Mouse (Mus musculus): ENCODE results near the gene Gnao1.

Gnao1 gene

GRCm38 (mm10) chr8:93998961-93999360 lies 189.2 kb downstream of the Gnao1 start:
- DNase-seq (ENCODE audit: low read depth, low spot score): no peak

- DNase-seq (ENCODE audit: low read depth, low spot score): no peak
Measured at GRCm38 (mm10) chr8:94004139-94004538, 194.4 kb downstream of the Gnao1 start.

- no peak for DNase-seq (ENCODE audit: low read depth, low spot score)
Measured at GRCm38 (mm10) chr8:94009243-94009845, 199.6 kb downstream of the Gnao1 start.

GRCm38 (mm10) chr8:94010101-94010705 lies 200.4 kb downstream of the Gnao1 start:
- DNase-seq (ENCODE audit: low read depth, low spot score): peak; percentile 81

GRCm38 (mm10) chr8:94011076-94012012 lies 201.6 kb downstream of the Gnao1 start:
- DNase-seq (ENCODE audit: low read depth, low spot score): peak; percentile 36

GRCm38 (mm10) chr8:94012013-94012951 lies 202.5 kb downstream of the Gnao1 start, which contains the start of gene Amfr:
Amfr (minus strand) TSS chr8:94012842.
- DNase-seq (ENCODE audit: low read depth, low spot score): peak; percentile 69

- DNase-seq (ENCODE audit: low read depth, low spot score): no peak
Measured at GRCm38 (mm10) chr8:94013026-94013612, 203.4 kb downstream of the Gnao1 start.
